Mouse (Mus musculus): ENCODE data around the gene Rnf39. TPM values are rescaled to one million over a fixed set of nuclear protein-coding genes. Genes with fewer than 3 reads are reported as not detected.

The Rnf39 gene
- total and polyA plus RNA-seq, 2 experiments from 2014 or later, result 2.5 to 4.2 TPM

DNA sequence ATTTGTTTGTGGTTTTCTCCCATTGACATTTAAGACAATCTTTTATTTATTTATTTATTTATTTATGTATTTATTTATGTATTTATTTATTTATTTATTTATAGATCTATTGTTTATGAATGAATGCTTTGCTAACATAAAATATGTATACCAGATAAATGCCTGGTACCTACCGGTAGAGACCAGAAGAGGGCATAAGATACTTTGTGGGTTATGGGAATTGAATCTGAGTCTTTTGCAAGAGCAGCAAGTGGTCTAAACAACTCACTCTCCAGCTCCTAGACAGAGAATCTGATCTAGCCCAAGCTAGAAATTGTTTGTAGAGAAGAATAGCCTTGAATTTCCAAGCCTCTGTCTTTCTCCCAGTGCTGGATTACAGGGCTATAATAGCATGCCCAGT lies 42.0 kb upstream of the Rnf39 start:
- 35% methylated on average over 1 of the region's 1 CpGs for WGBS
- Histone ChIP-seq H3K36me3 (ENCODE audit: insufficient read depth, low read length) (no peaks in the 10 kb centered on the region), H3K4me1 (ENCODE audit: insufficient read depth, low read length) (no peaks in the 10 kb centered on the region), H3K4me2 (ENCODE audit: low read depth, low read length) (no peak overlapping the region), H3K9ac (replicated peaks; ENCODE audit: low read length) (no peak overlapping the region), H3K27ac (no peak overlapping the region), H3K4me3 (ENCODE audit: low read length) (no peak overlapping the region), H3K9me3 (ENCODE audit: low read length) (no peaks in the 10 kb centered on the region), H3K27me3 (ENCODE audit: insufficient read depth, low read length) (no peaks in the 10 kb centered on the region)
- ATAC-seq (no peak), DNase-seq (ENCODE audit: low spot score) (no peak)
- TF ChIP-seq CTCF (IDR thresholded peaks at IDR 0.05; ENCODE audit: low read depth), result no peak; the same call in 1 of the 2 replicates

GRCm38 (mm10) chr17:36903651-36904050 lies 39.1 kb upstream of the Rnf39 start:
- 72% methylated on average over 3 of the region's 3 CpGs for WGBS
- TF ChIP-seq CTCF (IDR thresholded peaks at IDR 0.05; ENCODE audit: low read depth), result no peak
- H3K27ac ChIP-seq, result no peak overlapping the region
- H3K9ac ChIP-seq (replicated peaks; ENCODE audit: low read length), result no peak overlapping the region
- no peaks in the 10 kb centered on the region for H3K4me1 ChIP-seq (ENCODE audit: insufficient read depth, low read length)
- H3K4me2 ChIP-seq (ENCODE audit: low read depth, low read length), result no peak overlapping the region
- no peaks in the 10 kb centered on the region for H3K36me3 ChIP-seq (ENCODE audit: insufficient read depth, low read length)
- DNase-seq (ENCODE audit: low spot score), result no peak
- H3K4me3 ChIP-seq (ENCODE audit: low read length), result no peak overlapping the region
- no peaks in the 10 kb centered on the region for H3K27me3 ChIP-seq (ENCODE audit: insufficient read depth, low read length)
- no peaks in the 10 kb centered on the region for H3K9me3 ChIP-seq (ENCODE audit: low read length)
- no peak for ATAC-seq

GRCm38 (mm10) chr17:36908235-36908634 lies 34.5 kb upstream of the Rnf39 start:
- Histone ChIP-seq H3K36me3 (ENCODE audit: insufficient read depth, low read length) (no peaks in the 10 kb centered on the region), H3K27ac (no peak overlapping the region), H3K9me3 (ENCODE audit: low read length) (no peaks in the 10 kb centered on the region), H3K9ac (replicated peaks; ENCODE audit: low read length) (no peak overlapping the region), H3K4me3 (ENCODE audit: low read length) (no peak overlapping the region), H3K27me3 (ENCODE audit: insufficient read depth, low read length) (no peaks in the 10 kb centered on the region), H3K4me1 (ENCODE audit: insufficient read depth, low read length) (no peaks in the 10 kb centered on the region), H3K4me2 (ENCODE audit: low read depth, low read length) (no peak overlapping the region)
- 31% methylated on average over 1 of the region's 1 CpGs for WGBS
- ATAC-seq (no peak), DNase-seq (ENCODE audit: low spot score) (no peak)
- TF ChIP-seq CTCF (IDR thresholded peaks at IDR 0.05; ENCODE audit: low read depth), result no peak

GRCm38 (mm10) chr17:36909802-36910201 lies 32.9 kb upstream of the Rnf39 start:
- ATAC-seq (no peak), DNase-seq (ENCODE audit: low spot score) (no peak)
- H3K27me3 ChIP-seq (ENCODE audit: insufficient read depth, low read length), result no peaks in the 10 kb centered on the region
- H3K9me3 ChIP-seq (ENCODE audit: low read length), result no peaks in the 10 kb centered on the region
- no peak overlapping the region for H3K9ac ChIP-seq (replicated peaks; ENCODE audit: low read length)
- no peak for TF ChIP-seq CTCF (IDR thresholded peaks at IDR 0.05; ENCODE audit: low read depth)
- H3K27ac ChIP-seq, result no peak overlapping the region
- WGBS, result 59% methylated on average over 4 of the region's 4 CpGs
- no peaks in the 10 kb centered on the region for H3K36me3 ChIP-seq (ENCODE audit: insufficient read depth, low read length)
- H3K4me1 ChIP-seq (ENCODE audit: insufficient read depth, low read length), result no peaks in the 10 kb centered on the region
- H3K4me2 ChIP-seq (ENCODE audit: low read depth, low read length), result no peak overlapping the region
- H3K4me3 ChIP-seq (ENCODE audit: low read length), result no peak overlapping the region

DNA sequence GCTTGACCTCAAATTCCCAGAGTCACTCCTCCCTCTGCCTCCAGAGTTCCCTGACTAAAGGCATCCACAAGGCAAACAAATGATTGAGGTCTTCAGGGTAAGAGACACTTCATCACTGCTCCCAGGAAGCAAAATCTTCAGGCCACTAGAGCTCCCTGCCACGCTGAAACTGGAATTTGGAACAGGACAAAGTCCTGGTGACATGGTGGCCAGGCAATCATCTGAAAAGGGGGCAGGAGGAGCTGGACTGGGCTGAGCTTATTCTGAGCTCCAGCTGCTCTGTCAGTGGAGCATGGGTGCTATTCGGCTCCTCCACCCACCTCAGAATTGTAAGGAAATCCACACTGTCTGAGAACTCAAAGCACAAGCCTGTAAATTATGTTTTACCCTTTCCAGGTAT lies 30.7 kb upstream of the Rnf39 start:
- WGBS, result 66% methylated on average over 2 of the region's 2 CpGs
- DNase-seq (ENCODE audit: low spot score) (no peak), ATAC-seq (no peak)
- Histone ChIP-seq H3K9me3 (ENCODE audit: low read length) (no peaks in the 10 kb centered on the region), H3K4me2 (ENCODE audit: low read depth, low read length) (no peak overlapping the region), H3K36me3 (ENCODE audit: insufficient read depth, low read length) (no peaks in the 10 kb centered on the region), H3K4me1 (ENCODE audit: insufficient read depth, low read length) (no peaks in the 10 kb centered on the region), H3K9ac (replicated peaks; ENCODE audit: low read length) (no peak overlapping the region), H3K27ac (no peak overlapping the region), H3K27me3 (ENCODE audit: insufficient read depth, low read length) (no peaks in the 10 kb centered on the region), H3K4me3 (ENCODE audit: low read length) (no peak overlapping the region)
- no peak for TF ChIP-seq CTCF (IDR thresholded peaks at IDR 0.05; ENCODE audit: low read depth)

GRCm38 (mm10) chr17:36914108-36914507 lies 28.6 kb upstream of the Rnf39 start:
- peak; percentile 82 for DNase-seq (ENCODE audit: low spot score)
- H3K4me2 ChIP-seq (ENCODE audit: low read depth, low read length), result no peak overlapping the region
- no peak for ATAC-seq
- H3K36me3 ChIP-seq (ENCODE audit: insufficient read depth, low read length), result no peaks in the 10 kb centered on the region
- no peak overlapping the region for H3K9ac ChIP-seq (replicated peaks; ENCODE audit: low read length)
- H3K9me3 ChIP-seq (ENCODE audit: low read length), result no peaks in the 10 kb centered on the region
- no peak overlapping the region for H3K27ac ChIP-seq
- 12% methylated on average over 2 of the region's 2 CpGs for WGBS
- H3K4me1 ChIP-seq (ENCODE audit: insufficient read depth, low read length), result no peaks in the 10 kb centered on the region
- H3K4me3 ChIP-seq (ENCODE audit: low read length), result no peak overlapping the region
- peak; percentile 79 for TF ChIP-seq CTCF (IDR thresholded peaks at IDR 0.05; ENCODE audit: low read depth)
- no peaks in the 10 kb centered on the region for H3K27me3 ChIP-seq (ENCODE audit: insufficient read depth, low read length)

- peak; percentile 66 for DNase-seq (ENCODE audit: low spot score)
- TF ChIP-seq CTCF (IDR thresholded peaks at IDR 0.05; ENCODE audit: low read depth), result peak; percentile 81
- Histone ChIP-seq H3K9ac (replicated peaks; ENCODE audit: low read length) (no peak overlapping the region), H3K4me1 (ENCODE audit: insufficient read depth, low read length) (no peaks in the 10 kb centered on the region), H3K27ac (no peak overlapping the region), H3K27me3 (ENCODE audit: insufficient read depth, low read length) (no peaks in the 10 kb centered on the region), H3K9me3 (ENCODE audit: low read length) (no peaks in the 10 kb centered on the region), H3K4me2 (ENCODE audit: low read depth, low read length) (no peak overlapping the region), H3K4me3 (ENCODE audit: low read length) (no peak overlapping the region), H3K36me3 (ENCODE audit: insufficient read depth, low read length) (no peaks in the 10 kb centered on the region)
- 14% methylated on average over 9 of the region's 9 CpGs for WGBS
- no peak; the same call in 1 of the 2 replicates for ATAC-seq
These were observed 27.6 kb upstream of the Rnf39 start for GRCm38 (mm10) chr17:36915076-36915475.

Measured in hindbrain, postnatal 0 days (tissue).